Mouse (Mus musculus) C2C12 (cell line): Measurements from ENCODE around the gene 4930426L09Rik.

ENCODE experiments used
- CTCF ChIP-seq: IDR thresholded peaks from one replicate; pipeline ENCODE4 v1.5.1; 2011; ENCODE audit not compliant: control insufficient read depth, insufficient read depth, insufficient read length
- MAX ChIP-seq: IDR thresholded peaks from one replicate; pipeline ENCODE4 v1.6.1; 2011; ENCODE audit warnings: mild to moderate bottlenecking, control low read depth
- MYOD1 ChIP-seq: IDR thresholded peaks from one replicate; pipeline ENCODE4 v1.6.1; 2011; ENCODE audit warnings: low read depth; ENCODE audit not compliant: control insufficient read depth, insufficient read length
- MYOG ChIP-seq: IDR thresholded peaks from one replicate; pipeline ENCODE4 v1.6.1; 2011; ENCODE audit not compliant: control insufficient read depth, insufficient read length; ENCODE audit errors: extremely low read depth
- USF1 ChIP-seq: IDR thresholded peaks from one replicate; pipeline ENCODE4 v1.6.1; 2011; ENCODE audit warnings: low read depth, mild to moderate bottlenecking, control low read depth, moderate library complexity

GRCm38 (mm10) chr2:18971564-18971963 is 26.6 kb upstream of the 4930426L09Rik start:
- TF ChIP-seq MAX: no peak
- no peak for TF ChIP-seq CTCF
- no peak for TF ChIP-seq USF1
- no peak for TF ChIP-seq MYOG
- no peak for TF ChIP-seq MYOD1
